Mouse (Mus musculus): Measurements from ENCODE around the gene Fbn1. TPM values are rescaled to one million over a fixed set of nuclear protein-coding genes. Genes with fewer than 3 reads are reported as not detected.

The Fbn1 gene
- polyA plus RNA-seq, 2 experiments, result 0.73 to 1.3 TPM

DNA sequence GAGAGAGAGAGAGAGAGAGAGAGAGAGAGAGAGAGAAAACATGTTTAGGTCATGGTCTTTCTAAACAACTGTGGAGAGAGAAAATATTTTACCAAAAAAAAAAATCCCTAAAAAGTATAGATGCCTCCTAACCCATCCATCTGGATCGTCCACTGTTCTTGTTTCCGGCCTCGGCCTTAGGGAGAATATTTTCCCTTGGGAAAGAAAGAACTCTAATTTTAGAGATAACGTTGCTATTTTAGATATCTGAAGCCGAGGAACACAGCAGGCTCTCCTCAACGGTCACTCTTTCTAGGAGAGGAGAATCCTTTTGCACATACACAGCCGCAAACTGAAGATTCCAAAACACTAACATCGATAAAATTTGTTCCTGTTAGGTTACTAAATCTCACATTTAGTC is 188.1 kb downstream of the Fbn1 start:
- TF ChIP-seq CTCF (IDR thresholded peaks at IDR 0.05; ENCODE audit: low read depth), result no peak
- no peak for TF ChIP-seq EP300 (IDR thresholded peaks at IDR 0.05; ENCODE audit: low read depth)
- Histone ChIP-seq H3K4me2 (ENCODE audit: low read depth) (no peak overlapping the region), H3K4me3 (ENCODE audit: insufficient read depth in 1 of 2, low read depth in 2 of 2, low read length in 2 of 2) (no peak overlapping the region), H3K27ac (no peak overlapping the region), H3K4me1 (replicated peaks; ENCODE audit: control insufficient read depth in 2 of 2, insufficient read depth in 2 of 2, low read length in 1 of 2) (no peaks in the 10 kb centered on the region), H3K27me3 (ENCODE audit: control insufficient read depth, insufficient read depth, low read length) (no peaks in the 10 kb centered on the region), H3K9me3 (ENCODE audit: control insufficient read depth, low read length) (no peaks in the 10 kb centered on the region), H3K9ac (replicated peaks) (no peak overlapping the region), H3K36me3 (replicated peaks; ENCODE audit: control insufficient read depth, insufficient read depth, low read depth) (no peaks in the 10 kb centered on the region)
- no peak for ATAC-seq (ENCODE audit: insufficient read depth)
- WGBS (ENCODE audit: insufficient replicate concordance), result 64% methylated on average over 8 of the region's 8 CpGs
- DNase-seq (ENCODE audit: low read depth in 3 of 3, low spot score in 3 of 3), result no peak

GRCm38 (mm10) chr2:125318371-125319061 is 189.3 kb downstream of the Fbn1 start:
- 40% methylated on average over 5 of the region's 5 CpGs for WGBS (ENCODE audit: insufficient replicate concordance)
- TF ChIP-seq EP300 (IDR thresholded peaks at IDR 0.05; ENCODE audit: low read depth) (no peak), CTCF (IDR thresholded peaks at IDR 0.05; ENCODE audit: low read depth) (no peak)
- Histone ChIP-seq H3K36me3 (replicated peaks; ENCODE audit: control insufficient read depth, insufficient read depth, low read depth) (no peaks in the 10 kb centered on the region), H3K9ac (replicated peaks) (no peak overlapping the region), H3K9me3 (ENCODE audit: control insufficient read depth, low read length) (no peaks in the 10 kb centered on the region), H3K4me3 (ENCODE audit: insufficient read depth in 1 of 2, low read depth in 2 of 2, low read length in 2 of 2) (no peak overlapping the region), H3K4me1 (replicated peaks; ENCODE audit: control insufficient read depth in 2 of 2, insufficient read depth in 2 of 2, low read length in 1 of 2) (no peaks in the 10 kb centered on the region), H3K27ac (no peak overlapping the region), H3K27me3 (ENCODE audit: control insufficient read depth, insufficient read depth, low read length) (no peaks in the 10 kb centered on the region), H3K4me2 (ENCODE audit: low read depth) (no peak overlapping the region)
- DNase-seq (ENCODE audit: low read depth in 3 of 3, low spot score in 3 of 3) (no peak), ATAC-seq (ENCODE audit: insufficient read depth) (no peak)

- Histone ChIP-seq H3K27ac (no peak overlapping the region), H3K9ac (replicated peaks) (no peak overlapping the region), H3K4me2 (ENCODE audit: low read depth) (no peak overlapping the region), H3K27me3 (ENCODE audit: control insufficient read depth, insufficient read depth, low read length) (no peaks in the 10 kb centered on the region), H3K4me3 (ENCODE audit: insufficient read depth in 1 of 2, low read depth in 2 of 2, low read length in 2 of 2) (no peak overlapping the region), H3K9me3 (ENCODE audit: control insufficient read depth, low read length) (no peaks in the 10 kb centered on the region), H3K4me1 (replicated peaks; ENCODE audit: control insufficient read depth in 2 of 2, insufficient read depth in 2 of 2, low read length in 1 of 2) (no peaks in the 10 kb centered on the region), H3K36me3 (replicated peaks; ENCODE audit: control insufficient read depth, insufficient read depth, low read depth) (no peaks in the 10 kb centered on the region)
- DNase-seq (ENCODE audit: low read depth in 3 of 3, low spot score in 3 of 3), result no peak
- WGBS (ENCODE audit: insufficient replicate concordance), result 62% methylated on average over 3 of the region's 3 CpGs
- no peak for ATAC-seq (ENCODE audit: insufficient read depth)
- TF ChIP-seq EP300 (IDR thresholded peaks at IDR 0.05; ENCODE audit: low read depth) (no peak), CTCF (IDR thresholded peaks at IDR 0.05; ENCODE audit: low read depth) (no peak)
Measured at GRCm38 (mm10) chr2:125315203-125315602, 192.6 kb downstream of the Fbn1 start.

- WGBS (ENCODE audit: insufficient replicate concordance), result 72% methylated on average over 16 of the region's 16 CpGs
- DNase-seq (ENCODE audit: low read depth in 3 of 3, low spot score in 3 of 3), result no peak
- Histone ChIP-seq H3K27ac (no peak overlapping the region), H3K27me3 (ENCODE audit: control insufficient read depth, insufficient read depth, low read length) (no peaks in the 10 kb centered on the region), H3K4me1 (replicated peaks; ENCODE audit: control insufficient read depth in 2 of 2, insufficient read depth in 2 of 2, low read length in 1 of 2) (no peaks in the 10 kb centered on the region), H3K9me3 (ENCODE audit: control insufficient read depth, low read length) (no peaks in the 10 kb centered on the region), H3K4me3 (ENCODE audit: insufficient read depth in 1 of 2, low read depth in 2 of 2, low read length in 2 of 2) (no peak overlapping the region), H3K4me2 (ENCODE audit: low read depth) (no peak overlapping the region), H3K36me3 (replicated peaks; ENCODE audit: control insufficient read depth, insufficient read depth, low read depth) (no peaks in the 10 kb centered on the region), H3K9ac (replicated peaks) (no peak overlapping the region)
- TF ChIP-seq EP300 (IDR thresholded peaks at IDR 0.05; ENCODE audit: low read depth) (no peak), CTCF (IDR thresholded peaks at IDR 0.05; ENCODE audit: low read depth) (no peak)
- ATAC-seq (ENCODE audit: insufficient read depth), result no peak
Measured at GRCm38 (mm10) chr2:125314169-125314925, 193.4 kb downstream of the Fbn1 start.

GRCm38 (mm10) chr2:125309710-125310109 is 198.1 kb downstream of the Fbn1 start:
- Histone ChIP-seq H3K4me1 (replicated peaks; ENCODE audit: control insufficient read depth in 2 of 2, insufficient read depth in 2 of 2, low read length in 1 of 2) (no peaks in the 10 kb centered on the region), H3K27me3 (ENCODE audit: control insufficient read depth, insufficient read depth, low read length) (no peaks in the 10 kb centered on the region), H3K4me3 (ENCODE audit: insufficient read depth in 1 of 2, low read depth in 2 of 2, low read length in 2 of 2) (no peak overlapping the region), H3K9ac (replicated peaks) (no peak overlapping the region), H3K9me3 (ENCODE audit: control insufficient read depth, low read length) (no peaks in the 10 kb centered on the region), H3K4me2 (ENCODE audit: low read depth) (no peak overlapping the region), H3K36me3 (replicated peaks; ENCODE audit: control insufficient read depth, insufficient read depth, low read depth) (no peaks in the 10 kb centered on the region), H3K27ac (no peak overlapping the region)
- ATAC-seq (ENCODE audit: insufficient read depth) (no peak), DNase-seq (ENCODE audit: low read depth in 3 of 3, low spot score in 3 of 3) (no peak)
- TF ChIP-seq CTCF (IDR thresholded peaks at IDR 0.05; ENCODE audit: low read depth) (no peak), EP300 (IDR thresholded peaks at IDR 0.05; ENCODE audit: low read depth) (no peak)
- 39% methylated on average over 10 of the region's 10 CpGs for WGBS (ENCODE audit: insufficient replicate concordance)

Data from liver, embryonic 14.5 days (tissue).